8 mouse cellular contexts compared by ENCODE assay signal in genomic region chr8:105900180-105900940, GRCm38 (mm10). TPM values are rescaled to one million over a fixed set of nuclear protein-coding genes. Genes with fewer than 3 reads are reported as not detected.
DNase-seq lines count a peak whose midpoint lies in the region; ATAC-seq lines count a peak whose summit lies in the region.

Gene Pskh1, plus strand, starts transcription at chr8:105900441.

- intact Hi-C loops in gastrocnemius, postnatal 14 days (cut with DNase I; ENCODE audit: low total_unique reads), result no loop called here
- intact Hi-C loops in left cerebral cortex, postnatal 10 days (cut with DNase I), result loop anchor here (5.0 kb wide), 1 partner anchor 37 kb away; the partner anchor contains the start of gene Psmb10

- ATAC-seq in inflammation-experienced regulatory T-cells, adult 6 months, result peak; percentile 88
- peak; percentile 90 for ATAC-seq in megakaryocyte-erythroid progenitor cell, adult 5-6 weeks (replicated peaks; ENCODE audit: low FRiP score, low TSS enrichment, poor library complexity, severe bottlenecking)

- peak; percentile 93 to 98 for DNase-seq in adrenal gland, adult (ENCODE audit: inconsistent age in 2 of 2, low spot score in 1 of 2)
- peak; percentile 95 for DNase-seq in embryo, embryonic 10.5 days (ENCODE audit: low spot score)
- peak; percentile 91 for DNase-seq in gastrocnemius, postnatal 14 days
- DNase-seq in left cerebral cortex, postnatal 10 days (ENCODE audit: extremely low spot score in 1 of 2, low spot score in 2 of 2), result peak; percentile 89 to 95
- peak; percentile 94 for DNase-seq in right cerebral cortex, postnatal 25 days
- peak; percentile 90 to 92 for DNase-seq in urinary bladder, postnatal 4 days (ENCODE audit: low spot score in 2 of 2)

RNA-seq across cellular contexts. Expression of gene Pskh1, which starts in this region (rescaled TPM):
- 10 to 100 TPM; 12.8 to 13.8 TPM for total RNA-seq in gastrocnemius, postnatal 14 days (2021)
- 10 to 100 TPM; 10.0 to 14.4 (median 11.1) TPM for polyA plus RNA-seq in inflammation-experienced regulatory T-cells, adult 6 months (2017; shearing (Covaris generic))
- 1 to 10 TPM; 7.9 to 8.8 TPM for total RNA-seq in left cerebral cortex, postnatal 10 days (2021)
- 16.8 and 17.5 TPM in 2 replicates for total RNA-seq in megakaryocyte-erythroid progenitor cell, adult 5-6 weeks (2014; fragmentation: Nextera tagmentation)
- total RNA-seq in megakaryocyte-erythroid progenitor cell, adult 5-6 weeks (2017), result 15.4 and 17.3 TPM in 2 replicates

Comparison
In these comparisons a context has a peak if more than half of its experiments do, and no peak if none do; other contexts are left out.
1. Peak in every context shown above with its lines: DNase-seq and ATAC-seq.